Mouse (Mus musculus) midbrain, embryonic 11.5 days (tissue): ENCODE results near the gene Rbm8a2. TPM values are rescaled to one million over a fixed set of nuclear protein-coding genes. Genes with fewer than 3 reads are reported as not detected.

Source experiments
- ATAC-seq: fragments of 200-750 bp; cut with Nextera tagmentation; 2 replicates; pipeline ENCODE4 v1.8.0; 2017; ENCODE audit warnings: moderate TSS enrichment, moderate library complexity; ENCODE audit not compliant: low FRiP score
- DNase-seq: peaks from one replicate; pipeline ENCODE4 v3.0.0; 2015; ENCODE audit warnings: low spot score; ENCODE audit errors: missing footprints
- H3K27ac ChIP-seq: fragments of 300-500 bp; sonication (generic); 2 replicates; pipeline ENCODE4 v1.5.1; 2014; ENCODE audit warnings: low read depth, low read length
- H3K27me3 ChIP-seq: fragments of 300-500 bp; sonication (generic); 2 replicates; pipeline ENCODE4 v1.6.1; 2014; ENCODE audit warnings: mild to moderate bottlenecking, low read length, moderate library complexity, mixed read lengths; ENCODE audit not compliant: control insufficient read depth, insufficient read depth
- H3K36me3 ChIP-seq: fragments of 300-500 bp; sonication (generic); 2 replicates; pipeline ENCODE4 v1.6.1; 2014; ENCODE audit warnings: mild to moderate bottlenecking, low read length, moderate library complexity, mixed read lengths; ENCODE audit not compliant: control insufficient read depth, insufficient read depth
- H3K4me1 ChIP-seq: fragments of 300-500 bp; sonication (generic); 2 replicates; pipeline ENCODE4 v1.6.1; 2014; ENCODE audit warnings: low read length; ENCODE audit not compliant: control insufficient read depth, insufficient read depth
- H3K4me2 ChIP-seq: fragments of 300-500 bp; sonication (generic); 2 replicates; pipeline ENCODE4 v1.6.1; 2014; ENCODE audit warnings: mild to moderate bottlenecking, moderate library complexity
- H3K4me3 ChIP-seq: fragments of 300-500 bp; sonication (generic); 2 replicates; pipeline ENCODE4 v1.5.1; 2014; ENCODE audit warnings: low read depth, low read length
- H3K9ac ChIP-seq: fragments of 300-500 bp; sonication (generic); 2 replicates; pipeline ENCODE4 v1.6.1; 2014; ENCODE audit warnings: low read length
- H3K9me3 ChIP-seq: fragments of 300-500 bp; sonication (generic); 2 replicates; pipeline ENCODE4 v1.6.1; 2016; ENCODE audit warnings: low read length; ENCODE audit not compliant: control insufficient read depth
- WGBS: fragments of 180-500 bp; shearing (Covaris S2); extraction: QIAGEN DNeasy Blood & Tissue Kit; methylation state at CpG from one replicate; pipeline ENCODE4 v1.1.7; 2014; 5-methylcytosine and 5-hydroxymethylcytosine counted together
- polyA plus RNA-seq: library from polyadenylated mRNA; unstranded; fragments of >200 nt; fragmentation: Nextera tagmentation; extraction: Ambion mirVana; gene quantifications from 2 replicates; pipeline ENCODE4 v1.2.1, GENCODE M21; 2014

Rbm8a2 gene
- polyA plus RNA-seq, 1 experiment from 2014 or later: 1.0 TPM

- Histone ChIP-seq H3K27me3 (no peaks in the 10 kb centered on the region), H3K4me1 (no peaks in the 10 kb centered on the region), H3K4me3 (no peak overlapping the region), H3K36me3 (no peaks in the 10 kb centered on the region), H3K9ac (no peak overlapping the region), H3K27ac (no peak overlapping the region), H3K9me3 (no peaks in the 10 kb centered on the region), H3K4me2 (no peak overlapping the region)
- WGBS: 89% methylated on average over 4 of the region's 4 CpGs
- DNase-seq (peak; percentile 73), ATAC-seq (no peak)
Observed at GRCm38 (mm10) chr1:175946718-175947315, 32.1 kb downstream of the Rbm8a2 start.

GRCm38 (mm10) chr1:175943168-175943567 is 35.7 kb downstream of the Rbm8a2 start:
- 93% methylated on average over 7 of the region's 7 CpGs for WGBS
- Histone ChIP-seq H3K4me3 (no peak overlapping the region), H3K9ac (no peak overlapping the region), H3K27ac (no peak overlapping the region), H3K4me1 (no peaks in the 10 kb centered on the region), H3K9me3 (no peaks in the 10 kb centered on the region), H3K4me2 (no peak overlapping the region), H3K27me3 (no peaks in the 10 kb centered on the region), H3K36me3 (no peaks in the 10 kb centered on the region)
- ATAC-seq (no peak), DNase-seq (no peak)

GRCm38 (mm10) chr1:175938731-175939130 is 40.2 kb downstream of the Rbm8a2 start:
- Histone ChIP-seq H3K36me3 (no peaks in the 10 kb centered on the region), H3K4me2 (no peak overlapping the region), H3K27ac (no peak overlapping the region), H3K4me3 (no peak overlapping the region), H3K9ac (no peak overlapping the region), H3K27me3 (no peaks in the 10 kb centered on the region), H3K9me3 (no peaks in the 10 kb centered on the region), H3K4me1 (no peaks in the 10 kb centered on the region)
- WGBS: 80% methylated on average over 3 of the region's 3 CpGs
- DNase-seq (no peak), ATAC-seq (no peak)

GRCm38 (mm10) chr1:175936282-175936737 is 42.6 kb downstream of the Rbm8a2 start:
- Histone ChIP-seq H3K4me3 (no peak overlapping the region), H3K9me3 (no peaks in the 10 kb centered on the region), H3K27me3 (no peaks in the 10 kb centered on the region), H3K36me3 (no peaks in the 10 kb centered on the region), H3K4me1 (no peaks in the 10 kb centered on the region), H3K9ac (peak overlapping the region; percentile 48; the same call in 1 of the 2 replicates), H3K4me2 (peak overlapping the region; percentile 36), H3K27ac (no peak overlapping the region)
- peak; percentile 89 for ATAC-seq
- WGBS: 14% methylated on average over 11 of the region's 11 CpGs
- peak; percentile 98 for DNase-seq

DNA sequence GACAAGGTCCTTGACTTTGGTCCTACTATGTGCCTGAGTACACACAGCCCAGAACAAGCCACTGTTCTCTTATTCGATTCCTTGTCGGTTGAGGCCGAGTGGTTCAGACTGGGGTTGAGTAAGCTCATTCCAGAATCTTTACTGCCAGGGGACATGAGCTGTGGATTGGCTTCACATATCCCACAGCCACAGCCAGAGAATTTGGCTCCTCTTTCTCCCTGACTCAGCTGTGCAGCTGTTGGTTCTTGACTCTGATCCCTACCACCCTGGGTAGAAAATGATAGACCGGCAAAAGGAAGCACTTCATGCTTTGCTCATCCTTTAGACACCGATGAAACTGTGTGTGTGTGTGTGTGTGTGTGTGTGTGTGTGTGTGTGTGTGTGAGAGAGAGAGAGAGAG is 47.5 kb downstream of the Rbm8a2 start:
- DNase-seq (no peak), ATAC-seq (no peak)
- 98% methylated on average over 5 of the region's 5 CpGs for WGBS
- Histone ChIP-seq H3K36me3 (no peaks in the 10 kb centered on the region), H3K9me3 (no peaks in the 10 kb centered on the region), H3K4me3 (no peak overlapping the region), H3K4me2 (no peak overlapping the region), H3K9ac (no peak overlapping the region), H3K27me3 (no peaks in the 10 kb centered on the region), H3K4me1 (no peaks in the 10 kb centered on the region), H3K27ac (no peak overlapping the region)

Other genes with a start within 250 kb of the Rbm8a2 start
- 114 and 138 TPM in 2 replicates for gene Exo1, start 98.5 kb downstream of the Rbm8a2 start, polyA plus RNA-seq
- 0.15 TPM in 1 of 2 replicates, not detected in the other for gene Gm38100, start 58.8 kb downstream of the Rbm8a2 start, polyA plus RNA-seq